Mouse (Mus musculus) kidney, postnatal 0 days (tissue): ENCODE measurements around the gene Apoo. TPM values are rescaled to one million over a fixed set of nuclear protein-coding genes. Genes with fewer than 3 reads are reported as not detected.
"Not testable (repeated sequence)": the region's sequence is repeated elsewhere in the genome, so short reads cannot be mapped to it uniquely, and the experiment has no call there.

ENCODE experiments used
- ATAC-seq: fragments of 200-750 bp; cut with Nextera tagmentation; replicated peaks from 2 replicates; pipeline ENCODE4 v1.8.0; 2017; ENCODE audit warnings: low read depth, moderate number of reproducible peaks, moderate TSS enrichment, moderate library complexity; ENCODE audit not compliant: low FRiP score
- DNase-seq: peaks from one replicate; pipeline ENCODE4 v3.0.0-alpha.2; 2016; ENCODE audit warnings: low spot score
- H3K27ac ChIP-seq: fragments of 300-500 bp; sonication (generic); 2 replicates; pipeline ENCODE4 v1.5.1; 2014; ENCODE audit warnings: mild to moderate bottlenecking
- H3K27me3 ChIP-seq: fragments of 300-500 bp; sonication (generic); 2 replicates; pipeline ENCODE4 v1.6.1; 2014; ENCODE audit warnings: low read length, mixed read lengths; ENCODE audit not compliant: insufficient read depth
- H3K36me3 ChIP-seq: fragments of 300-500 bp; sonication (generic); 2 replicates; pipeline ENCODE4 v1.6.1; 2014; ENCODE audit warnings: low read length, mixed read lengths; ENCODE audit not compliant: insufficient read depth
- H3K4me1 ChIP-seq: fragments of 300-500 bp; sonication (generic); replicated peaks from 2 replicates; pipeline ENCODE4 v1.6.1; 2014; ENCODE audit warnings: antibody characterized with exemption, low read length, mixed read lengths; ENCODE audit not compliant: insufficient read depth
- H3K4me2 ChIP-seq: fragments of 300-500 bp; sonication (generic); 2 replicates; pipeline ENCODE4 v1.6.1; 2014; ENCODE audit warnings: mild to moderate bottlenecking, low read length, moderate library complexity, mixed read lengths
- H3K4me3 ChIP-seq: fragments of 300-500 bp; sonication (generic); replicated peaks from 2 replicates; pipeline ENCODE4 v1.5.1; 2014; ENCODE audit warnings: low read depth, low read length
- H3K9ac ChIP-seq: fragments of 300-500 bp; sonication (generic); 2 replicates; pipeline ENCODE4 v1.6.1; 2014; ENCODE audit warnings: low read depth, low read length
- H3K9me3 ChIP-seq: fragments of 300-500 bp; sonication (generic); replicated peaks from 2 replicates; pipeline ENCODE4 v1.6.1; 2016; ENCODE audit warnings: low read length, inconsistent platforms, mixed read lengths
- CTCF ChIP-seq: IDR thresholded peaks from 2 replicates; pipeline ENCODE4 v1.5.1; 2016; ENCODE audit warnings: antibody characterized with exemption, low read depth, mild to moderate bottlenecking, moderate library complexity
- WGBS: fragments of 180-500 bp; shearing (Covaris S2); extraction: QIAGEN DNeasy Blood & Tissue Kit; methylation state at CpG from one replicate; pipeline ENCODE4 v1.1.7; 2014; 5-methylcytosine and 5-hydroxymethylcytosine counted together
- polyA plus RNA-seq: library from polyadenylated mRNA; unstranded; fragments of >200 nt; fragmentation: Nextera tagmentation; extraction: Ambion mirVana; gene quantifications from 2 replicates; pipeline ENCODE4 v1.2.1, GENCODE M21; 2015

The Apoo gene
- 170 and 171 TPM in 2 replicates for polyA plus RNA-seq

DNA sequence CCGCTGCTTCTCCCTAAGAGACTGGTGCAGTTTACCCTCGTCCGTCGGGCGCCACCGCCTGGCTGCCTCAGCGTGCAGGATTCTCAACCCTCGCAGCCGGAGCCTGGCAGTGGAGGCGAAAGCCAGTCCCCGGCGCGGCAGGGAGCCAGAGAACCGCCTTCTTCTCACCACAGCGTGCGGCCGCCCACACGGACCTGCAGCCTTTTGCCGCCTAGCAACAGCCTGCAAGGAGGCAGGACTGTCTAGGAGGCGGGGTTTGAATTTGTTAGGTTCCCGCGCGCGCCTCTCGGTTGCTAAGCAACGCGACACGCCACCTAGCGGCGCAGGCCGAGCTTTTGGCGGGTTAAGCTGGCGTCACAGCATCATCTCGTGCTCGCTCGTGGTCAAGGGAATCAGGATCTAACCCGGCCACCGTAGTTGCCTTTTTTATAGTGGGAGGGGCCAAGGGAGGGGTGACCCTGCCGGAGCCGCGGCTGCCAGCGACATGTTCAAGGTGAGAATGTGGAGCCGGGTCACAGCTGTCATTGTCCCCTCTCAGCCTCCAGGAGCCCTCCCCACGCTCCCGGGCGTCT lies at the start of gene Apoo, which contains the start of gene Fam90a1b:
Apoo (plus strand) TSS at position 448 of the 572 bp plus-strand sequence.
Fam90a1b (minus strand) TSS at position 108 of the 572 bp plus-strand sequence.
- peak; percentile 78 for TF ChIP-seq CTCF
- H3K27ac ChIP-seq = peak within 1 kb of the TSS; percentile 68; the same call in 1 of the 2 replicates
- peak; percentile 99 for ATAC-seq
- 19% methylated on average over 46 of the region's 46 CpGs for WGBS
- DNase-seq = peak; percentile 95
- H3K27me3 ChIP-seq = 0 out of 2 replicates have a peak, but pooled peaks cover 5% of the 10 kb centered on the region
- peak within 1 kb of the TSS; percentile 60 for H3K4me3 ChIP-seq
- no peaks in the 10 kb centered on the region for H3K9me3 ChIP-seq
- peak within 1 kb of the TSS; percentile 64 for H3K9ac ChIP-seq
- peak within 1 kb of the TSS; percentile 50 for H3K4me2 ChIP-seq
- no peaks in the 10 kb centered on the region for H3K4me1 ChIP-seq
- H3K36me3 ChIP-seq = no peaks in the 10 kb centered on the region

DNA sequence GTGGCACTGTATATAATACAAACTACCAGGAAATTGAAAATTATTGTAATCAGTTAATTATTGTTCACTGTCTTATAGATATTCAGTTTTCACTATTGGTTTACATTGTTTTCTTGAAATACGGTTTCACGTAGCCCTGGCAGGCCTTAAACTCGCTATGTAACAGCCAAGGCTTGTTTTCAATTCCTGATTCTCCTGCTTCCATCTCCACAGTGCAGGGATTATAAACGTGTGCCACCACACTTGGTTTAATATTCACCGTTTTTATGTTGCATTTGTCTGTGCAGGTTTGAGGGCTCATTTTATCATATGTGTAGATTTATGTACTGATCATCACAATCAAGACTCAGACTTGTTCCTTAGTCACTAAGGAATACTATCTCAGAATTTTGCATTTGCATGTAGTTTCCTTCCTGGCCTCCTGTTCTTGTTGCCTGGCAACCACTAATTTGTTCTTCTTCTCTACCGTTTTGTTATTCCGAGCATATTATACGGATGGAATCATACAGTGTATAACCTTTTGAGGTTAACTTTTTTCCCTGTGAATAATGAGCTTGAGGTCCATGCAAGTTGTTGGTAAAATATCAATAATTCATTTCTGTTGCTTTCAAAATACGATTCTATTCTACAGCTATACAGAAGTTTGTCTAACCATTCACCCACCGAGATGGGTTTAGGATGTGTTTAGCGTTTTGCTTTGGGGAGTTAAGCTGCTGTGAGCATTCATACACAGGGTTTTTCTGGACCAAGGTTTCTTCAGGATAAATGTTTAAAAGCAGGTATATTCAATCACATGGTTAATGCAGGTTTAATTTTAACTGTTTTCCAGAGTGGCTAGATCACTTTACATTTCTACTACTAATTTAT lies 45.6 kb upstream of the Apoo start:
- no peak for TF ChIP-seq CTCF
- 79% methylated on average over 11 of the region's 11 CpGs for WGBS
- 0 out of 2 replicates have a peak, but pooled peaks cover under 1% of the 10 kb centered on the region for H3K27me3 ChIP-seq

GRCm38 (mm10) chrX:94343638-94344037 lies 23.3 kb upstream of the Apoo start:
- H3K9me3 ChIP-seq, H3K36me3 ChIP-seq, H3K27ac ChIP-seq, DNase-seq, ATAC-seq, H3K9ac ChIP-seq, H3K4me1 ChIP-seq, H3K4me2 ChIP-seq, H3K4me3 ChIP-seq, H3K27me3 ChIP-seq: not testable (repeated sequence)
- 91% methylated on average over 4 of the region's 4 CpGs for WGBS

More for the DNA sequence above, 45.6 kb upstream of the Apoo start:
- Histone ChIP-seq H3K9me3 (no peaks in the 10 kb centered on the region), H3K9ac (no peak overlapping the region), H3K27ac (no peak overlapping the region), H3K4me2 (no peak overlapping the region), H3K36me3 (no peaks in the 10 kb centered on the region), H3K4me1 (no peaks in the 10 kb centered on the region), H3K4me3 (no peak overlapping the region)
- DNase-seq (no peak), ATAC-seq (no peak)

GRCm38 (mm10) chrX:94365381-94365925 lies 1.5 kb upstream of the Apoo start:
- Histone ChIP-seq H3K27me3 (0 out of 2 replicates have a peak, but pooled peaks cover 5% of the 10 kb centered on the region), H3K27ac (no peak overlapping the region), H3K4me2 (peak overlapping the region; percentile 50), H3K9me3 (no peaks in the 10 kb centered on the region), H3K4me3 (no peak overlapping the region), H3K9ac (no peak overlapping the region), H3K4me1 (no peaks in the 10 kb centered on the region), H3K36me3 (no peaks in the 10 kb centered on the region)
- peak; percentile 8 for DNase-seq
- TF ChIP-seq CTCF = no peak
- 35% methylated on average over 14 of the region's 14 CpGs for WGBS
- no peak for ATAC-seq

- Histone ChIP-seq H3K9ac (no peak overlapping the region), H3K36me3 (no peaks in the 10 kb centered on the region), H3K4me3 (peak overlapping the region; percentile 13; the same call in 1 of the 2 replicates), H3K9me3 (no peaks in the 10 kb centered on the region), H3K4me1 (no peaks in the 10 kb centered on the region), H3K27ac (no peak overlapping the region), H3K27me3 (0 out of 2 replicates have a peak, but pooled peaks cover 5% of the 10 kb centered on the region), H3K4me2 (peak overlapping the region; percentile 50)
- ATAC-seq = no peak
- no peak for TF ChIP-seq CTCF
- DNase-seq = peak; percentile 24
- WGBS = 27% methylated on average over 16 of the region's 16 CpGs
Measured at GRCm38 (mm10) chrX:94366029-94366428, 888 bp upstream of the Apoo start.

GRCm38 (mm10) chrX:94367248-94367647 lies 331 bp downstream of the Apoo start:
- DNase-seq (no peak), ATAC-seq (peak; percentile 33)
- WGBS = 33% methylated on average over 17 of the region's 17 CpGs
- H3K27ac ChIP-seq = peak overlapping the region; percentile 68; the same call in 1 of the 2 replicates
- H3K27me3 ChIP-seq = 0 out of 2 replicates have a peak, but pooled peaks cover 5% of the 10 kb centered on the region
- H3K4me3 ChIP-seq = peak overlapping the region; percentile 60
- H3K36me3 ChIP-seq = no peaks in the 10 kb centered on the region
- H3K9me3 ChIP-seq = no peaks in the 10 kb centered on the region
- H3K9ac ChIP-seq = peak overlapping the region; percentile 64
- H3K4me1 ChIP-seq = no peaks in the 10 kb centered on the region
- no peak for TF ChIP-seq CTCF
- peak overlapping the region; percentile 48 for H3K4me2 ChIP-seq
